19 mouse cellular contexts compared by ENCODE assay signal in genomic region chr17:24725637-24726390, GRCm38 (mm10). TPM values are rescaled to one million over a fixed set of nuclear protein-coding genes. Genes with fewer than 3 reads are reported as not detected.
"Had no signal": no experiment of that assay in that cellular context is flagged by ENCODE, and none has a peak within 500 bp of the region (broad histone marks: within the 10 kb centered on the region; RNA-seq: fewer than 3 reads in every experiment).

No protein-coding gene starts in this region.

- H3K27me3 ChIP-seq: kidney, embryonic 15.5 days; neural tube, embryonic 12.5 days had no signal

- H3K27ac ChIP-seq: kidney, embryonic 15.5 days; left cerebral cortex, adult 2 months; limb, embryonic 10.5 days; liver, embryonic 14.5 days; neural tube, embryonic 12.5 days had no signal

- H3K9ac ChIP-seq: kidney, embryonic 15.5 days; liver, embryonic 14.5 days; neural tube, embryonic 12.5 days had no signal

- H3K4me3 ChIP-seq: kidney, embryonic 15.5 days; left cerebral cortex, adult 2 months; limb, embryonic 10.5 days; neural tube, embryonic 12.5 days had no signal

- H3K9me3 ChIP-seq: kidney, embryonic 15.5 days; limb, embryonic 10.5 days; neural tube, embryonic 12.5 days had no signal

- H3K4me2 ChIP-seq: kidney, embryonic 15.5 days; neural tube, embryonic 12.5 days had no signal

- DNase-seq: kidney, adult 18-20 months; kidney, postnatal 4 days; lung, adult 2 months; lung, postnatal 36 days; midbrain, embryonic 14.5 days; thymus, adult 18-20 months; thymus, postnatal 14 days had no signal

- ATAC-seq: inflammation-experienced regulatory T-cells, adult 6 months; lung, postnatal 0 days had no signal

RNA-seq across cellular contexts. Expression of gene Rpl3l, which starts 1.8 kb away (rescaled TPM):
- polyA plus RNA-seq: inflammation-experienced regulatory T-cells, adult 6 months; kidney, embryonic 15.5 days; limb, embryonic 10.5 days; limb, embryonic 14.5 days; midbrain, embryonic 14.5 days; neural tube, embryonic 12.5 days had no signal

RNA-seq across cellular contexts. Expression of gene Rnf151, which starts 8.0 kb away (rescaled TPM):
- total RNA-seq: layer of hippocampus, postnatal 25 days; left cerebral cortex, postnatal 14 days; monocyte, adult 5-6 weeks; neutrophil, adult 5-6 weeks had no signal
- polyA plus RNA-seq: inflammation-experienced regulatory T-cells, adult 6 months; kidney, embryonic 15.5 days; lung, postnatal 0 days; neural tube, embryonic 12.5 days had no signal
